Mouse (Mus musculus): Measurements from ENCODE around the gene March5. TPM values are rescaled to one million over a fixed set of nuclear protein-coding genes. Genes with fewer than 3 reads are reported as not detected.
"Not testable (repeated sequence)": the region's sequence is repeated elsewhere in the genome, so short reads cannot be mapped to it uniquely, and the experiment has no call there.

Gene March5
- total and polyA plus RNA-seq, 2 experiments from 2014 or later = 50.3 to 100 TPM

DNA sequence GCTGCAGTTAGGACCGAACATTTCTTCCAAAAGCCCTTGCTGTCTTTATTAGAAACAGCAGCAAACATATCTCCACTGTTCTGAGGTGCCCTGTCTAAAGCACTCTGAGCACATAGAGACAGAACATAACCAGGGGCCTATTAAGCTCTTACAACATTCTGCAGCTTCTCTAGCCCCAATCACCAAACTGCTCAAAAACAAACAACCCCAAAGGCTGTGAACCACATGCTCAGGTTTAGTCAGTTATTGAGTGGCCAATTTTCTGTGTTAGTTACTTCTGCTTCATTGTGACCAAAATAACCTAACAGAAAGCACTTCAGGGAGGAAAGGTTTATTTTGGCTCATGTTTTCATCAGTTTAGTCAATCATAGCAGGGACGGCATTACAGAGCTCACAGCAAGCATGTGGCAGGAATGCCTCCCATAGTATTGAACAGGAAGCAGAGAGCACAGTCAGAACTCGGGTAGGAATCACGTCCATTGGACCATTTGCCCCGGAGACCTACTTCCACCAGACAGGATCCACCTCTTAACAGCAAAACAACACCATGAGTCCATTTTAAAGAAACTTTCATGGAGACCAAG, 14.8 kb upstream of the March5 start:
- H3K4me1 ChIP-seq (ENCODE audit: insufficient read depth, low read length) = no peaks in the 10 kb centered on the region
- 81% methylated on average over 5 of the region's 5 CpGs for WGBS
- no peak for DNase-seq (ENCODE audit: low spot score)
- H3K27me3 ChIP-seq (ENCODE audit: insufficient read depth, low read length) = no peaks in the 10 kb centered on the region
- no peak overlapping the region for H3K9ac ChIP-seq (replicated peaks; ENCODE audit: low read length)
- H3K4me2 ChIP-seq (ENCODE audit: low read depth, low read length) = no peak overlapping the region
- ATAC-seq = no peak
- no peak for TF ChIP-seq CTCF (IDR thresholded peaks at IDR 0.05; ENCODE audit: low read depth)
- no peaks in the 10 kb centered on the region for H3K36me3 ChIP-seq (ENCODE audit: insufficient read depth, low read length)
- H3K27ac ChIP-seq = no peak overlapping the region
- no peak overlapping the region for H3K4me3 ChIP-seq (ENCODE audit: low read length)
- no peaks in the 10 kb centered on the region for H3K9me3 ChIP-seq (ENCODE audit: low read length)

DNA sequence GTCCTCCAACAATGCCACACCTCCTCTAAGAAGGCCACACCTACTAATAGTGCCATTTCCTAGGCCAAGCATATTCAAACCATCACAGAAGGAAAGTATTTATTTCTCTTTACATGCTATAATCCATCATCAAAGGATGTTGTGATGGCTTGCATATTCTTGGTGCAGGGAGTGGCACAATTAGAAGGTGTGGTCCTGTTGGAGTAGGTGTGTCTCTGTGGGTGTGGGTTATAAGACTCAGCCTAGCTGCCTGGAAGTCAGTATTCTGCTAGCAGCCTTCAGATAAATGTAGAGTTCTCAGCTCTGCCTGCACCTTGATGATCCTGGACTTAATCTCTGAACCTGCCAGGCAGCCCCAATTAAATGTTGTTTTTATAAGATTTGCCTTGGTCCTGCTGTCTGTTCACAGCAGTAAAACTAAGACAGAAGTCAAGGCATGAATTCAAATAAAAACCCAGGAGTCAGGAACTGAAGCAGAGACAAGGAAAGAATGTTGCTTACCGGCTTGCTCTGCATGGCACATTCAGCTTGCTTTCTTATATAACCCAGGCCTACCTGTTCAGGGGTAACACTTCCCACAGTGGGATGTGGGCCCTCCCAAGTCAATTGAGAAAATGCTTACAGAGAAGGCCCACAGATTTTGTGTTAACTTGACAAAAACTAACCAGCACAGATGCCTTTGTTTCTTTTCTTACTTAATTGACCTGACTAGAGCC, 9.0 kb upstream of the March5 start:
- 87% methylated on average over 1 of the region's 1 CpGs for WGBS
- Histone ChIP-seq H3K9me3 (ENCODE audit: low read length) (no peaks in the 10 kb centered on the region), H3K36me3 (ENCODE audit: insufficient read depth, low read length) (no peaks in the 10 kb centered on the region), H3K4me1 (ENCODE audit: insufficient read depth, low read length) (no peaks in the 10 kb centered on the region), H3K27me3 (ENCODE audit: insufficient read depth, low read length) (no peaks in the 10 kb centered on the region), H3K9ac (replicated peaks; ENCODE audit: low read length) (no peak overlapping the region), H3K4me2 (ENCODE audit: low read depth, low read length) (no peak overlapping the region), H3K27ac (no peak overlapping the region), H3K4me3 (ENCODE audit: low read length) (no peak overlapping the region)
- ATAC-seq (no peak), DNase-seq (ENCODE audit: low spot score) (no peak)
- no peak for TF ChIP-seq CTCF (IDR thresholded peaks at IDR 0.05; ENCODE audit: low read depth)

DNA sequence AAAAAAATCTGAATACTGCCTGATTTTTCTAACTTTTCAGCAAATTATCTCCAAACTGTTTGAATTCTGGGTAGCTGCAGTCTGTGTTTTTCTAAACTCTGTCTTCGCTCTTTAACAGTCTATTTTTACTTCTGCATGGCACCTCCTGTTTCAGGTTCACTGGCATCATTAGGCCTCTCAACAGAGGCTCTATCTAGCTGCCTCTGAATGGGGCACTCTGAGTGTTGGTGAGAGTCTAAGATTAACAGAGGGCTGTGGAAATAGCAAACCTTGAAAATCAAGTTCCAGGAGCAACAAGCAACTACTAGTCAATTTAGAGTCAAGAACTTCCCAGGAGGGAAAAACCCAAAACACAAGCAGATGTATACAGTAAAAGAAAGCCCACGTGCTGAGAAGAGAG, 7.5 kb upstream of the March5 start:
- Histone ChIP-seq H3K4me2 (ENCODE audit: low read depth, low read length) (no peak overlapping the region), H3K27ac (no peak overlapping the region), H3K4me1 (ENCODE audit: insufficient read depth, low read length) (no peaks in the 10 kb centered on the region), H3K9ac (replicated peaks; ENCODE audit: low read length) (no peak overlapping the region), H3K27me3 (ENCODE audit: insufficient read depth, low read length) (no peaks in the 10 kb centered on the region), H3K4me3 (ENCODE audit: low read length) (no peak overlapping the region), H3K9me3 (ENCODE audit: low read length) (no peaks in the 10 kb centered on the region), H3K36me3 (ENCODE audit: insufficient read depth, low read length) (no peaks in the 10 kb centered on the region)
- DNase-seq (ENCODE audit: low spot score) (no peak), ATAC-seq (no peak)
- 75% methylated on average over 2 of the region's 2 CpGs for WGBS
- TF ChIP-seq CTCF (IDR thresholded peaks at IDR 0.05; ENCODE audit: low read depth) = no peak

DNA sequence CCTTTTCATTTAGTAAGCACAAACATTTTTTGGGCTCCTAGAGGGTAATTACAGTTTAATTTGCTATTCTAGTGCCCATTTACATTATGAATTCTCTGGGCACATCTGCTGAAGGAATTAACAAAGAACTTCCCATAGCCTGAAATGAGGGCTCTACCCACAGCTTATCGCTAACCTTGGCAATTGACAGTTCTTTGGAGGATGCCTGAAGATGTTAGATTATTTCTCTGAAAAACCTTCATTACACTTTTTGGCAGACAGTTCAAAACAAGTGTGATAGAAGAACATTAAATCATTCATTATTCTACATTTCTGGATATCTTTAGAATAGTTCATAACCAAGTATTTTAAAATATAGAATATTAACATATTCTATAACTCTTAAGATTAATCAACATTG, 4.0 kb upstream of the March5 start:
- Histone ChIP-seq H3K27me3 (ENCODE audit: insufficient read depth, low read length) (no peaks in the 10 kb centered on the region), H3K4me3 (ENCODE audit: low read length) (no peak overlapping the region), H3K27ac (no peak overlapping the region), H3K9ac (replicated peaks; ENCODE audit: low read length) (no peak overlapping the region), H3K9me3 (ENCODE audit: low read length) (no peaks in the 10 kb centered on the region), H3K4me1 (ENCODE audit: insufficient read depth, low read length) (no peaks in the 10 kb centered on the region), H3K36me3 (ENCODE audit: insufficient read depth, low read length) (no peaks in the 10 kb centered on the region), H3K4me2 (ENCODE audit: low read depth, low read length) (no peak overlapping the region)
- no peak for ATAC-seq
- WGBS = 86% methylated on average over 1 of the region's 1 CpGs
- no peak for TF ChIP-seq CTCF (IDR thresholded peaks at IDR 0.05; ENCODE audit: low read depth)
- no peak for DNase-seq (ENCODE audit: low spot score)

GRCm38 (mm10) chr19:37205155-37205554, 2.2 kb upstream of the March5 start:
- peaks cover 11% of the 10 kb centered on the region; the same call in 1 of the 2 replicates for H3K4me1 ChIP-seq (ENCODE audit: insufficient read depth, low read length)
- H3K36me3 ChIP-seq (ENCODE audit: insufficient read depth, low read length); H3K9ac ChIP-seq (replicated peaks; ENCODE audit: low read length); H3K4me2 ChIP-seq (ENCODE audit: low read depth, low read length); H3K9me3 ChIP-seq (ENCODE audit: low read length); H3K27ac ChIP-seq; H3K27me3 ChIP-seq (ENCODE audit: insufficient read depth, low read length); ATAC-seq; H3K4me3 ChIP-seq (ENCODE audit: low read length); DNase-seq (ENCODE audit: low spot score): not testable (repeated sequence)

DNA sequence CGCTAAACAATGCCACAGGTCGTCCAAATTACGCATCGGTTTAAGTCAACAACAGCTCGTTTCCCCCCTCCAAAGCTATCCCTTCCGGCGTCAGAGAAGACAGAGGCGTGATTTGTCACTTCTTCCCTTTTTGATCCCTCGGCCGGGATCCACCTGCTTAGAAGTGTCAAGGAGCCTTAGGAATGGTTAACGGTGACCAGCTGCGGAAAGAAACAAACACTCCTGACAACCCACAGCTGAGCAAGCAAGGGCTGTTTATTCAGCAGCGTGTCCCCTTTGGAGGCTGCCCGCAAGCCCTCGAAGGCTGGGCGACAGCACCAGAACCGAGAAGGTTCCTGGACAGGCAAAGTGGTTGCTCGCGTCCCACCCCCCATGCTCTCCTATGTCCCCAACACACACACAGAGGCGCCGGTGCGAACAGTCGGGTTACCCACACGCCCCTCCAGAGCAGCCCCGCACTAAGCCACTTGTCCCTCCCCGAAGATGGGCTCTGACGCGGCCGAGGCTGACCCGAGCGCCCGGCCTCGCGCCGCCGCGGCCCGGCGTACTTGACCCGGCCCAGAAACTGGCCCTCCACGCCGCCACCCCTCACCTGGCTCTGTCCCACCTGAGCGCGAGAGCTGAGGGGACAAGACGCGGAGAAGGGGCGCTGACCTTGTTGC, 571 bp upstream of the March5 start:
- Histone ChIP-seq H3K9me3 (ENCODE audit: low read length) (no peaks in the 10 kb centered on the region), H3K4me3 (ENCODE audit: low read length) (peak overlapping the region; percentile 82), H3K4me2 (ENCODE audit: low read depth, low read length) (peak overlapping the region; percentile 87), H3K27ac (peak overlapping the region; percentile 86), H3K9ac (replicated peaks; ENCODE audit: low read length) (peak overlapping the region; percentile 95), H3K4me1 (ENCODE audit: insufficient read depth, low read length) (peaks cover 11% of the 10 kb centered on the region; the same call in 1 of the 2 replicates), H3K36me3 (ENCODE audit: insufficient read depth, low read length) (peaks cover 11% of the 10 kb centered on the region; the same call in 1 of the 2 replicates), H3K27me3 (ENCODE audit: insufficient read depth, low read length) (no peaks in the 10 kb centered on the region)
- TF ChIP-seq CTCF (IDR thresholded peaks at IDR 0.05; ENCODE audit: low read depth) = no peak; the same call in 1 of the 2 replicates
- under 1% methylated on average over 47 of the region's 47 CpGs for WGBS
- DNase-seq (ENCODE audit: low spot score) (peak; percentile 60), ATAC-seq (peak; percentile 77)

Measured in hindbrain, postnatal 0 days (tissue).